Mouse (Mus musculus) yolk sac, embryonic 10.5 days (tissue): ENCODE results near the gene Nf1.

Source experiments
- DNase-seq: peaks from one replicate; pipeline ENCODE4 v3.0.0-alpha.2; 2017; ENCODE audit warnings: low spot score

Gene Nf1

DNA sequence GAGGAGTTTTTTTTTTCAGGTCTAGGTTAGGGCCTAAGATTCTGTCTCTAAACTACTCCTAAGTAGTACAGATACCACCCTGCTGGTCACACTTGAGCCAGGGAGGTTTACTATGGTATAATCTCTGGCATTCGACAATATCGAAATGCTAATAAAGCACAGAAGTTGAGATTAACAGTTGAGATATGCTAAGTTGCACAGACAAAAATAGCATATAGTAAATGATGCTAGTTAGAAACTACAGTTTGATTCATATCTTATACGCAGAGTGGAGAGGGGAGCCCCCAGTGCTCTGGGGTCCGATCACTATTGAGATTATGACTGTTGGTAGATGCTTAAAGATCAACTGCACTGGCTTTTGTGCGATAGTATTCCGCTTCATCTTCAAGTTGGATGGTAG is 189.7 kb downstream of the Nf1 start:
- DNase-seq = no peak

DNA sequence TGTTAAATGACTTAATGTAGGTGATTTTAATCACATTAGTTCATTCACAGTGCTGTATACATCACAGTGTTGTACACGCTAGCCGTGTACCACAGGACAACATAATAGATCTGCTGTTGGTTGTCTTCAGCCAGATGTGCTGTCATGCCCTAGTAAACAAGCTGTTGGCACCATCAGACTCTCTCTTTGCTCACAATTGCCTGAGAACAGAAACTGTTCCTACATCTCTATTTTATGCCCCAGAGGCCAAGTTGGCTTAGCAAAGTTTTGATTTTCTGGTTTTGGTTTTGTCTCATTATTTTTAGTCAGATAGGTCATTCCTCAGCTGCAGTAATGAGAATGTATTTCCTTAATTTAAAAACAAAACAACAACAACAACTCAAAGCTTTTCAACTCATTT is 190.2 kb downstream of the Nf1 start:
- no peak for DNase-seq

- DNase-seq = no peak
Observed at GRCm38 (mm10) chr11:79530333-79530761, 190.9 kb downstream of the Nf1 start, which contains the start of the genes Evi2 and Evi2a. Evi2 (minus strand) TSS chr11:79530589. Evi2a (minus strand) TSS chr11:79530609.

DNA sequence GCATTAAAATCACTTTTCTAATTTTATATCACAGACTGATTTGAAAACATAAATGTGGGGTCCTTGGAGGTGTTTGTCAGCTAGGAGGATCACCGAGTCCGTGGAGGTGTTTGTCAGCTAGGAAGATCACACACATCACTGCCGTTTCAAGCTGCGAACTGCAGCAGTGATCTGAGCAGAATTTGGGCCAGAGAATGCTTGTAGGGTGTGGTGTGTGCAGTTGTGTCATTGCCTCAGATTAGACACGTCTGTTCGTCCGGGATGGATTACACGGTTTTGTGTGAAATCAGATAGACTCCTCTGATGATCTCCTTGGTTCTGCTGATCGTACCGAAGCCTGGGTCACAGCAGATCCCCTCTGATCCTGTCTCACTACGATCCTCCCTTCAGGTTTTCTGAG is 191.3 kb downstream of the Nf1 start:
- DNase-seq = no peak

DNA sequence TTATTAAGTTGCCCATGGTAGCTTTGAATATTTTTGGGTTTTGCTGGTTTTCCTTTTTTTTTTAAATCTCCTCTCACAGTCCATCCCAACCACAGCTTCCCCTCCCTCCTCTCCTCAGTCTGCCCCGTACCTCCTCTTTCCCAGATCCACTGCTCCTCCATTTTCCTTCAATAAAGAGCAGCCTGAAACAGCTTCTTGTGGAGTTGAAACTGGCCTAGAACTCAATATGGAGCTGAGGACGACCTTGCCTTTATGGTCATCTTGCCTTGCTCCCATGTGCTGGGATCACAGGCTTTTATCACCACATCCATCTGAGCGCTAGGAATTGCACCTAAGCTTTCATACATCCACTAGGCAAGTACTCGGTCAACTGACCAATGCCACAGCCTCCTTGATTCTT is 192.0 kb downstream of the Nf1 start:
- no peak for DNase-seq

DNA sequence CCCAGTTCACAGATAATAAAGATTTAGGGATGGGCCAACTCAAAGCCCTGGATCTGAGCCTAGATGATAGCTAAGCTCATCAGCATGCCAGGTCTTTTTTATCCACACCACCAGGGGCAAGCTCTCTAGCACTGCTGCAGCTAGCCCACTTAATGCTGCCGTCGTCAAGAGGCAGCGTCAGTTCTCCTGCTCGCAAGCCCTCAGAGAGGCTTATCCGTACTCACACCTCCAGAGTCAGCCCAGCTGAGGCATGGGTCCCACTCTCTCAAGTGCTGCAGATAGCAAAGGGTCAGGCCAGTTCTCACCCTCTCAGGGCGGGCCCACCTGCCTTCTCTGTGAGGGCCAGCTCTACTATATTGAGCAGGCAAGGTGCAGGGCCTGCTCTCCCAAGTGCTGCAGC is 193.8 kb downstream of the Nf1 start:
- no peak for DNase-seq

- no peak for DNase-seq
Observed at GRCm38 (mm10) chr11:79533950-79534690, 194.6 kb downstream of the Nf1 start.

DNA sequence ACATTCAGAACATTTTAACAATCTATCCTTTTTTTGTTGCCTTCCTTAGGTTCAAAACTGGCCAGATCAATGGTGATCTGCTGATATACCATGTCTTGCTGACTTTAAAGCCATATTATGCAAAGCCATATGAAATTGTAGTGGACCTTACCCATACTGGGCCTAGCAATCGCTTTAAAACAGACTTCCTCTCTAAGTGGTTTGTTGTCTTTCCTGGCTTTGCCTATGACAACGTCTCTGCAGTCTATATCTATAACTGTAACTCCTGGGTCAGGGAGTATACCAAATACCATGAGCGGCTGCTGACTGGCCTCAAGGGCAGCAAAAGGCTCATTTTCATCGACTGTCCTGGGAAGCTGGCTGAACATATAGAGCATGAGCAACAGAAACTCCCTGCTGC is 196.1 kb downstream of the Nf1 start:
- DNase-seq = no peak

DNA sequence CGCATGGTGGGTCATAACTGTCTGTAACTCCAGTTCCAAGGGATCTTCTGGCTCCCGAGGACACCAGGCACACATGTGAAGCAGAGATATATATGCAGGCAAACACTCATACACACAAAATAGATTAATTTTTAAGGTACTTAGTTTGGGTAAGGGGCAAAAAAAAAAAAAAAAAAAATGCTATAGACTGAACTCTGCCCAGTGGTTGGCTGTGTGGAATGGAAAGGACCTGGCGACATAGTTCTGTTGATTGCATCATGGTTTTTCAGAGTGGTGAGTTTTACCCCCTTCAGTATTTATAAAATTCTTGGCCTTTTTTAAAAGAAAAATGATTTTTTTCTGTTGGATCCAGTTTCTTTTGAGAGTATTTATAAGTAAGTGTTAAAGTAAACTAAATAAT is 196.8 kb downstream of the Nf1 start:
- no peak for DNase-seq

DNA sequence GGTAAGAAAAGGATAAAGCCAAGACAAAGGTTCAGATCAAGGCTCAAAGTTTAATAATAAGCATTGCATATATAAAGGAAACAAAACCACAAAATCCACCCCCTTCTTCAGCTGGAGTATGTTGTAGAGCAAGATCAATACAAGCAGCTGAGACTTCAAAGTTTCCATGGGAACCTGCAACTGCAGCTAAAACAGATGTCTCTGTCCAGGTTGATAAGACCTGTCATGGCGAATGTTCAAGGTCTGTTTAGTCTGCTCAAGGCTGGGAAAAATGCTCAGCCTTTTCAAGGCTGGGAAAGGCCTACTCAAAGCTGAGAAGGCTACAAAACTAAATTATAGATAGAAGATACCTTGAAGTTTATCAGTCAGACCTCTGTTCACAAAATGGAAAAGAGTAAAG is 213.1 kb downstream of the Nf1 start:
- no peak for DNase-seq

- no peak for DNase-seq
Observed at GRCm38 (mm10) chr11:79560536-79560935, 221.0 kb downstream of the Nf1 start.

DNA sequence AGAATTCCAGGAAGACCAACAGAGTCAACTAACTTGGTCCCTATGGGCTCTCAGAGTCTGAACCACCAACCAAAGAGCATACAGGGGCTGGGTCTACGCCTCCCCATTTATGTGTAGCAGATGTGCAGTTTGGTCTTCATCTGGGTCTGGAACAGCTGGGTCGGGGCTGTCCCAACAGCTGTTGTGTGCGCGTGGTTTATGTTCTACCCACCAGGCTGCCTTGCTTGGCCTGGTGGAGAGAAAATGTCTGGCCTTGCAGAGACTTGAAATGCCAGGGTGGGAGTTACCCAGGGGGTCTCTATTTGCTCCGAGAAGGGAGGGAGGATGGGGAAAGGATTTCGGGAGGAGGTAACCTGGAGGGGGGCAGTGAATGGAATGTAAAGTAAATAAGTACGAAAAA is 224.0 kb downstream of the Nf1 start:
- DNase-seq = no peak

GRCm38 (mm10) chr11:79566947-79567346 is 227.5 kb downstream of the Nf1 start:
- DNase-seq = no peak

DNA sequence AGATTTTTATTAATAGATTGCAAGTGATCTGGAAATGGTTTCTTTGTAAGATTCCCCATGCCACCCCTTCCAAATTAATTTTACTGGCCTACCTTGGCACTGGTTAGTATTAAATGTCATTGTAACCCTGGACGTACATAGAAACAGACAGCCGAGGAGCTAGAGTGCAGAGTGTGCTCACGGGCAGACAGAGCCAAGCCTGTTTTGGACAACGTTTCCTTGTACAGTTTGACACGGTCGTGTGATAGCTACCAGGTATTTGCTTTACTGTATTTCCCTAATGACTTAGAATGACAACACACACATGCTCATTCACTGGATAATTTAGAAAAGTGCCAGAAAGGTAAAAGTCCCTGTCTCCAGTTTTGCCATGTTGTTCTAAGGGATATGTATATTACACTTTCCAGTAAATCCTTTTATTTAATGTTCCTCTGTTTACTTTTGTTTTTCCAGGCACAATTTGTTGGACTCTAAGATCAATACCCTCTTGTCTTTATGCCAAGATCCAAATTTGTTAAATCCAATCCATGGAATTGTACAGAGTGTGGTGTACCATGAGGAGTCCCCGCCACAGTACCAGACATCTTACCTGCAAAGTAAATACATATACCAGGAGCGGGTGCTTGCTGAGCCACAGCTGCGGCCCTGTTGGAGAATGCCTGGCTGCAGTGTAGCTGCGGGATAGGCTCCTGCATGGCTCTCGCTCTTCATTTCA is 228.9 kb downstream of the Nf1 start:
- DNase-seq = no peak

DNA sequence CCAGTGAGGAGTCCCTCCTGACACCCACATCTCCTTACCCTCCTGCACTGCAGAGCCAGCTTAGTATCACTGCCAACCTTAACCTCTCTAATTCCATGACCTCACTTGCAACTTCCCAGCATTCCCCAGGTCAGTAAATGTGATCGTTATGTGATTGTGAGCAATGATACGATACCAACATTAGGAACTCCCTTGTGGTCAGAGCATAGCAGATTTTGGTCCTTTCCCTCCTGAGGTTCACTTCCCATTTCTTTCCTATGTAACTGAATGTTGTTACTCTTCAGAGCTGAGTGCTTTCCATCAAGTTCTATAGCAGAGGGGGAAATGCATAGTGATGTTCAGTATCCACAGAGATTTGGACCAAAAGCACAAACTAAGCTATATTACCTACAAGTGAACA is 230.8 kb downstream of the Nf1 start:
- no peak for DNase-seq

- no peak for DNase-seq
Observed at GRCm38 (mm10) chr11:79573836-79574235, 234.3 kb downstream of the Nf1 start.

- DNase-seq = no peak
Observed at GRCm38 (mm10) chr11:79575383-79576073, 236.0 kb downstream of the Nf1 start.

- DNase-seq = peak; percentile 45
Observed at GRCm38 (mm10) chr11:79577741-79578140, 238.2 kb downstream of the Nf1 start.

GRCm38 (mm10) chr11:79580660-79581059 is 241.2 kb downstream of the Nf1 start:
- DNase-seq = no peak

GRCm38 (mm10) chr11:79581257-79581656 is 241.8 kb downstream of the Nf1 start:
- DNase-seq = peak; percentile 26

DNA sequence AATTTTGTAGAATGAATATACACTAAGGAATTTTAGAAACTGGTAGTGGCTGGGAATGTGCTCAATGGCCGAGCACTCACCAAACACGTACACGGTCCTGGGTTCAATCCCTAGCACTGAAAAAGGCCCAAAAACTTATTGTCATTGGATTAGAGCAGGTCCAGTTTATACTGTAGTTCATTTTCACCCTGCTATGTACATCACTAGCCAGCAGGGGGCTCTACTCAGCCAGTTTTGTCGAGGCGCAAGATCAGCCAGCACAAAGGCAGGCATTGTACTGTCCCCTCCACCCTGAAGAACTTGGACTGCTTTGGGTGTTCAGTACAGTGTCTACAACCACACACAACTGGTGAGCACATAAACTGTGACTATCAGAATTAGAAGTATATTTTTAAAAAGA is 244.7 kb downstream of the Nf1 start:
- peak; percentile 29 for DNase-seq

GRCm38 (mm10) chr11:79589317-79590075 is 250.0 kb downstream of the Nf1 start:
- no peak for DNase-seq
